Comparison of ENCODE assay signal across 8 mouse cellular contexts in genomic region chr3:98941066-98941551, GRCm38 (mm10). TPM values are rescaled to one million over a fixed set of nuclear protein-coding genes. Genes with fewer than 3 reads are reported as not detected.
A peak's percentile ranks its signal among the peaks of the same experiment; 100 is the strongest.
DNase-seq lines count a peak whose midpoint lies in the region; ATAC-seq and TF ChIP-seq lines count a peak whose summit lies in the region.
"Had no signal": no experiment of that assay in that cellular context is flagged by ENCODE, and none has a peak within 500 bp of the region (broad histone marks: within the 10 kb centered on the region; RNA-seq: fewer than 3 reads in every experiment).

No protein-coding gene starts in this region.

- no peaks in the 10 kb centered on the region; the same call in 1 of the 2 replicates for H3K4me1 ChIP-seq in lung, embryonic 15.5 days
- H3K4me1 ChIP-seq in forebrain, embryonic 13.5 days = peaks cover 18% of the 10 kb centered on the region
- peaks cover 12% of the 10 kb centered on the region for H3K4me1 ChIP-seq in limb, embryonic 12.5 days (replicated peaks)
- H3K4me1 ChIP-seq in olfactory bulb, adult 2 months (ENCODE audit: control insufficient read depth, insufficient read depth, low read length) = peaks cover 8% of the 10 kb centered on the region; the same call in 1 of the 2 replicates

- H3K27ac ChIP-seq in lung, embryonic 15.5 days = no peak overlapping the region
- no peak overlapping the region for H3K27ac ChIP-seq in forebrain, embryonic 13.5 days
- no peak overlapping the region for H3K27ac ChIP-seq in limb, embryonic 12.5 days
- H3K27ac ChIP-seq in olfactory bulb, adult 2 months (ENCODE audit: insufficient read depth, low read depth, low read length) = no peak overlapping the region
- H3K27ac ChIP-seq: macrophage had no signal

- WGBS in lung, embryonic 15.5 days = 6% methylated on average over 23 of the region's 24 CpGs
- WGBS in forebrain, embryonic 13.5 days = 15% methylated on average over 24 of the region's 24 CpGs
- WGBS in limb, embryonic 12.5 days = 1% methylated on average over 24 of the region's 24 CpGs
- WGBS in olfactory bulb, adult 2 months = 16% methylated on average over 24 of the region's 24 CpGs

- H3K36me3 ChIP-seq in lung, embryonic 15.5 days = no peaks in the 10 kb centered on the region
- no peaks in the 10 kb centered on the region for H3K36me3 ChIP-seq in forebrain, embryonic 13.5 days (ENCODE audit: poor library complexity, severe bottlenecking)
- H3K36me3 ChIP-seq in limb, embryonic 12.5 days = no peaks in the 10 kb centered on the region

- H3K9ac ChIP-seq in lung, embryonic 15.5 days = no peak overlapping the region
- peak overlapping the region; percentile 45; the same call in 1 of the 2 replicates for H3K9ac ChIP-seq in forebrain, embryonic 13.5 days
- no peak overlapping the region; the same call in 1 of the 2 replicates for H3K9ac ChIP-seq in limb, embryonic 12.5 days (replicated peaks)

- H3K4me2 ChIP-seq in lung, embryonic 15.5 days = peak overlapping the region; percentile 56
- H3K4me2 ChIP-seq in forebrain, embryonic 13.5 days = peak overlapping the region; percentile 65
- peak overlapping the region; percentile 73 for H3K4me2 ChIP-seq in limb, embryonic 12.5 days

- peak overlapping the region; percentile 16 for H3K4me3 ChIP-seq in lung, embryonic 15.5 days
- H3K4me3 ChIP-seq in forebrain, embryonic 13.5 days = peak overlapping the region; percentile 35
- H3K4me3 ChIP-seq in limb, embryonic 12.5 days (replicated peaks) = peak overlapping the region; percentile 36
- peak overlapping the region; percentile 22 for H3K4me3 ChIP-seq in olfactory bulb, adult 2 months (ENCODE audit: insufficient read depth, low read depth, low read length)

- no peak for TF ChIP-seq CTCF in olfactory bulb, adult 2 months (IDR thresholded peaks at IDR 0.05; ENCODE audit: insufficient read depth, low read depth, low read length)

- no peak for DNase-seq in lung, postnatal 4 days
- DNase-seq in kidney, adult 11 months = no peak
- DNase-seq in spleen, postnatal 36 days (ENCODE audit: low spot score in 2 of 2) = no peak

- no peak for TF ChIP-seq POLR2A in olfactory bulb, adult 2 months (IDR thresholded peaks at IDR 0.05; ENCODE audit: insufficient read depth, low read depth, low read length)

- no peaks in the 10 kb centered on the region for H3K9me3 ChIP-seq in lung, embryonic 15.5 days
- no peaks in the 10 kb centered on the region for H3K9me3 ChIP-seq in forebrain, embryonic 13.5 days (replicated peaks)
- no peaks in the 10 kb centered on the region for H3K9me3 ChIP-seq in limb, embryonic 12.5 days

- no peak for ATAC-seq in lung, embryonic 15.5 days (ENCODE audit: borderline replicate concordance, extremely low read depth, low FRiP score, low TSS enrichment)
- ATAC-seq in forebrain, embryonic 13.5 days = peak; percentile 87
- ATAC-seq in limb, embryonic 12.5 days (ENCODE audit: insufficient number of reproducible peaks, insufficient read depth, low FRiP score, low TSS enrichment, low read depth) = peak; percentile 59; the same call in 1 of the 2 replicates

- no peaks in the 10 kb centered on the region for H3K27me3 ChIP-seq in lung, embryonic 15.5 days
- no peaks in the 10 kb centered on the region for H3K27me3 ChIP-seq in forebrain, embryonic 13.5 days
- peaks cover 16% of the 10 kb centered on the region for H3K27me3 ChIP-seq in limb, embryonic 12.5 days

RNA-seq across cellular contexts. Expression of gene Hao2, which starts 48.1 kb away (rescaled TPM):
- 0.11 and 0.15 TPM in 2 replicates for polyA plus RNA-seq in lung, embryonic 15.5 days (2015; fragmentation: Nextera tagmentation; extraction: Ambion mirVana)
- 0.08 and 0.09 TPM in 2 replicates for polyA plus RNA-seq in forebrain, embryonic 13.5 days (2015; fragmentation: Nextera tagmentation; extraction: Ambion mirVana)
- not detected in 2 replicates for polyA plus RNA-seq in limb, embryonic 12.5 days (2016; fragmentation: Nextera tagmentation; extraction: Ambion mirVana)
- polyA plus RNA-seq in olfactory bulb, adult 2 months (2012; ENCODE audit: insufficient read depth, insufficient read length, low replicate concordance, missing spikeins) = not detected in 2 replicates
- polyA plus RNA-seq: macrophage had no signal
